Mouse (Mus musculus): Measurements from ENCODE around the gene Slc44a3.

DNA sequence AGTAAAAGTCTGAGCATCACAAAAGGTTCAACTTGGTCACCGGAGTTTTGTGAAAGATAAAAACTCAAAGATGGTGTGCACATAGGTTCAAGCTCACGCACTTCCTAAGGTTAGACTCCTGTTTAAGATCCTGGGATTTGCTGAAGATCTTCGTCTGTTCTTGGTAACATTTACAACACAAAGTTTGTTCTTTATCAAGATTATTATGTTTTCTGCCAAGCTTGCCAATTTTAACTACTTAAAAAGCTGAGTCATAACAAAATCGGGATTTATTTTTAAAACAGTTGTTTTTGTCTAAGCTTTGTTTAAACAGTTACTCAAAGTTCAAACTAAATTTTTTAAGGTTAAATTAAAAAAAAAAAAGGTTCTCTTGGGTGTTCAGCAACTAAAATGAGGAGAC lies 34.7 kb upstream of the Slc44a3 start:
- no peak for TF ChIP-seq MAX (IDR thresholded peaks at IDR 0.05)
- TF ChIP-seq CTCF (IDR thresholded peaks at IDR 0.05; ENCODE audit: control insufficient read depth, insufficient read depth, insufficient read length), result no peak
- TF ChIP-seq MYOD1 (IDR thresholded peaks at IDR 0.05; ENCODE audit: control insufficient read depth, insufficient read length, low read depth), result no peak
- TF ChIP-seq FOSL1 (IDR thresholded peaks at IDR 0.05; ENCODE audit: insufficient read depth, low read length, poor library complexity, severe bottlenecking), result no peak
- no peak for TF ChIP-seq USF1 (IDR thresholded peaks at IDR 0.05; ENCODE audit: low read depth)
